Mouse (Mus musculus) heart, embryonic 11.5 days (tissue): ENCODE measurements around the gene Zfp64. TPM values are rescaled to one million over a fixed set of nuclear protein-coding genes. Genes with fewer than 3 reads are reported as not detected.

Source experiments
- ATAC-seq: fragments of 200-750 bp; cut with Nextera tagmentation; replicated peaks from 2 replicates; pipeline ENCODE4 v1.8.0; 2017; ENCODE audit warnings: moderate library complexity; ENCODE audit not compliant: insufficient number of reproducible peaks, low FRiP score, low TSS enrichment
- H3K27ac ChIP-seq: fragments of 300-500 bp; sonication (generic); 2 replicates; pipeline ENCODE4 v1.5.1; 2014; ENCODE audit warnings: mild to moderate bottlenecking, low read depth, low read length
- H3K27me3 ChIP-seq: fragments of 300-500 bp; sonication (generic); 2 replicates; pipeline ENCODE4 v1.6.1; 2014; ENCODE audit warnings: mild to moderate bottlenecking, low read length, mixed read lengths; ENCODE audit not compliant: control insufficient read depth, insufficient read depth
- H3K36me3 ChIP-seq: fragments of 300-500 bp; sonication (generic); 2 replicates; pipeline ENCODE4 v1.6.1; 2014; ENCODE audit warnings: mild to moderate bottlenecking, low read length, moderate library complexity, mixed read lengths; ENCODE audit not compliant: control insufficient read depth, insufficient read depth
- H3K4me1 ChIP-seq: fragments of 300-500 bp; sonication (generic); 2 replicates; pipeline ENCODE4 v1.6.1; 2014; ENCODE audit warnings: low read length; ENCODE audit not compliant: control insufficient read depth, insufficient read depth
- H3K4me2 ChIP-seq: fragments of 300-500 bp; sonication (generic); 2 replicates; pipeline ENCODE4 v1.6.1; 2014; ENCODE audit warnings: mild to moderate bottlenecking, moderate library complexity
- H3K4me3 ChIP-seq: fragments of 300-500 bp; sonication (generic); 2 replicates; pipeline ENCODE4 v1.5.1; 2014; ENCODE audit warnings: low read depth, low read length
- H3K9ac ChIP-seq: fragments of 300-500 bp; sonication (generic); 2 replicates; pipeline ENCODE4 v1.6.1; 2014; ENCODE audit warnings: mild to moderate bottlenecking, low read depth, low read length, moderate library complexity
- H3K9me3 ChIP-seq: fragments of 300-500 bp; sonication (generic); replicated peaks from 2 replicates; pipeline ENCODE4 v1.6.1; 2016; ENCODE audit warnings: low read length; ENCODE audit not compliant: control insufficient read depth
- WGBS: fragments of 180-500 bp; shearing (Covaris S2); extraction: QIAGEN DNeasy Blood & Tissue Kit; methylation state at CpG from one replicate; pipeline ENCODE4 v1.1.7; 2014; ENCODE audit not compliant: insufficient replicate concordance; 5-methylcytosine and 5-hydroxymethylcytosine counted together
- polyA plus RNA-seq: library from polyadenylated mRNA; unstranded; fragments of >200 nt; fragmentation: Nextera tagmentation; extraction: Ambion mirVana; gene quantifications from 2 replicates; pipeline ENCODE4 v1.2.1, GENCODE M21; 2014

Zfp64 gene
- polyA plus RNA-seq, 1 experiment from 2014 or later = 19.2 TPM

DNA sequence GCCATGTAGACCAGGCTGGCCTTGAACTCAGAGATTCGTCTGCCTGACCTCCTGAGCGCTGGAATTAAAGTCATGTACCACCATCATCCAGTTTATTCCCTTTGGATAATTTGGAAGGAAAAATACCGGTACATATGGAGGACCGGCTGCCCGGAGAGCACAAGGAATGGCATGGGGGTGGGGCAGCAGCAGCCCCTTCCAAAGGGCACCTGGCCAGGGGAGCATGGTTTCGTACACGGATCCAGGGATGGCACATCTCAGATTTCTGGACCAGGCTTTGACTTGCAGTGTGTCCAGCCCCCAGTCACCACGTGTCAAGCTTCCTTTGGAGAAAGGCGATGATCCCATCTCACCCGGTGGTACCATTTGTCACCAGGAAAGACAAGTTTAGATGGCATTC is 78.8 kb downstream of the Zfp64 start:
- WGBS = 82% methylated on average over 10 of the region's 10 CpGs

DNA sequence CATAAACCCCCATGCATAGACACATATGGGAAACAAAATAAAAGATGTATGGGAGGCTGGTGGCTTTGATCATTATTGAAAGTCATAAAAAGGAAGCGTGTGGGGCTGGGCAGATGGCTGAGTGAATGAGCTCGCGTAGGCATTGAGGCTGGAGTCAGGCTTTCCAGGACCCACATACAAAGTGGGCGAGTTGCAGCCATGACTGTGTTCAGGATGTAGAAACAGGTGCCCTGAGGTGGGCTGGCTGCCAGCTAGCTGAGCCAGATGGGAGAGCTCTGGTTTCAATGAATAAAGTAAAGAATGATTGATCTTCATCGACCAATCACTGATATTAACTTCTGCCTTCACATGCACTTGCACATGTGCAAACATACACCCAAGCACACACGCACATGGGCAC is 80.9 kb downstream of the Zfp64 start:
- no peak overlapping the region for H3K9ac ChIP-seq
- 90% methylated on average over 6 of the region's 6 CpGs for WGBS
- H3K27me3 ChIP-seq = no peaks in the 10 kb centered on the region
- no peak overlapping the region for H3K4me3 ChIP-seq
- H3K27ac ChIP-seq = no peak overlapping the region
- no peaks in the 10 kb centered on the region; the same call in 1 of the 2 replicates for H3K4me1 ChIP-seq
- ATAC-seq = no peak
- H3K9me3 ChIP-seq = no peaks in the 10 kb centered on the region
- no peak overlapping the region for H3K4me2 ChIP-seq
- no peaks in the 10 kb centered on the region for H3K36me3 ChIP-seq

More for the DNA sequence above, 78.8 kb downstream of the Zfp64 start:
- no peaks in the 10 kb centered on the region; the same call in 1 of the 2 replicates for H3K4me1 ChIP-seq
- no peak overlapping the region for H3K27ac ChIP-seq
- H3K36me3 ChIP-seq = no peaks in the 10 kb centered on the region
- no peaks in the 10 kb centered on the region for H3K27me3 ChIP-seq
- H3K4me2 ChIP-seq = no peak overlapping the region
- no peak overlapping the region for H3K4me3 ChIP-seq
- no peak overlapping the region for H3K9ac ChIP-seq
- ATAC-seq = no peak
- H3K9me3 ChIP-seq = no peaks in the 10 kb centered on the region

DNA sequence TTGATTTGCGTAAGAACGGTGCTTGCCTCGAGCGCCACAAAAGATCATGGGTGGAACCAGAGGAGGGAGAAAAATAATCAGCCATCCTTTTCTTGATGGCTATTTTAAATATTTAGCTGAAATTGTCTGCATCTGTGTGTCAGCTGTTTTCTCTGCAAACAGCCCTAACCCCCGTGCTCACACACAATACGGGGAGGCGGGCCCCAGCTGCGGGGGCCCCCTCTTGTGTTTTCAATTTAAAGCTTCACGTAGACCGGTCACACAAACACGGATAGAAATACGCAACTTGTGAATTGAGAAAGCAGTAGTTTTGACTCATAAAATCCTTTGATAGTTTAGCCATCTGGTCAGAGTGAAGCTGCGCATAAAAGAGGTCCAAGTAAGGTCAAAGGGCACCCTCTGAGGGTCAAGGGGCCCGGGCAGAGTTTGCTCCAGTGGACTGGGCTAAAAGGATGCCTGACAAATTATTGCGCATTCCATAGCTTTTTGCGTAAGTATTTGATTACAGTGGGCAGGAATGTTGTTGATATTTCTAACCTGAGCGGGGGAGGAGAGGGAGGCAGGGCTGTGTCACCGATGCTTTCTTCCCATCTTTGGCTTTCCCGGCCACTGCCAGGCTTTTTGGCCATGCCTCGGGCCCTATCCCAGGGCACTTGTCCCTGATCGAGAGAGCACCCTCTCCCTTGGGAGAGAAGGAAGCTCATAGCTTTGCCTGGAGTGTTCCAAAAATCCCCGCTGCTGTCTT is 83.4 kb downstream of the Zfp64 start:
- Histone ChIP-seq H3K27ac (no peak overlapping the region), H3K4me3 (no peak overlapping the region), H3K4me2 (peak overlapping the region; percentile 32), H3K36me3 (no peaks in the 10 kb centered on the region), H3K9me3 (no peaks in the 10 kb centered on the region), H3K4me1 (no peaks in the 10 kb centered on the region; the same call in 1 of the 2 replicates), H3K9ac (no peak overlapping the region), H3K27me3 (no peaks in the 10 kb centered on the region)
- WGBS = 52% methylated on average over 22 of the region's 22 CpGs
- no peak for ATAC-seq

DNA sequence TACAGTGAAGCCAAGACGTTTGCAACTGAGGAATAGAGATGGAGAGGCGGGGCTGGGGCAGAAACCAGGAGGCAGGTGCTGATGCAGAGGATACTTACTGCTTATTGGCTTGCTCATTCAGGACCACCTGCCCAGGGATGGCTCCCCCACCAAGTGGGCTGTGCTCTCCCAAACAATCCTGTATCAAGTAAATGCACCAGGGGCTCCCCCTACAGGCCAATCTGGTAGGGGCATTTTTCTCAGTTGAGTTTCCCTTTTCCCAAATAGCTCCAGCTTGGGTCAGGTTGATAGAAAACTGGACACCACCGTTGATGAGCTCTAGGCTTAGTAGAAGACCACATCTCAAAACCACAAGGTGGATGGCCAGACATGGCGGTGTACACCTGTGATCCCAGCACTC is 84.9 kb downstream of the Zfp64 start:
- no peak overlapping the region for H3K4me2 ChIP-seq
- no peak overlapping the region for H3K4me3 ChIP-seq
- H3K9ac ChIP-seq = no peak overlapping the region
- no peak overlapping the region for H3K27ac ChIP-seq
- H3K27me3 ChIP-seq = no peaks in the 10 kb centered on the region
- no peaks in the 10 kb centered on the region; the same call in 1 of the 2 replicates for H3K4me1 ChIP-seq
- no peak for ATAC-seq
- 66% methylated on average over 4 of the region's 4 CpGs for WGBS
- no peaks in the 10 kb centered on the region for H3K9me3 ChIP-seq
- no peaks in the 10 kb centered on the region for H3K36me3 ChIP-seq

DNA sequence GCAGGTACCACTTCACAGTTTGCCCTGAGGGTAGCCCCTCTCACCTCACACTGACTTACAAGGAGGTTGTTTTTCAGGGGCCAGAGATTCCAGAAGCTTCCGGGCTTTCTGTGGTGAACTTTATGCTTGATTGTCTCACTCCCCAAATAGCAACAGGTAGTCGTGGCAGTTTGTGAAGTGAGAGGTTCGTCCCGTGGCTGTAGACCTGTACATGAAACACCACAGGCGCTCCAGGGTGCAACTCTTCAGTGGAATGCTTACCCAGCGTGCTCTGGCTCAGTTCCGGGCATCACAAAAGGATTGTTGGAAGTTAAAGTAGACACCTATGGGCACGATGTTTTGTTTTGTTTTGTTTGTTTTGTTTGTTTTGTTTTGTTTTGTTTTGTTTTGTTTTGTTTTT is 88.4 kb downstream of the Zfp64 start:
- no peak overlapping the region for H3K27ac ChIP-seq
- 76% methylated on average over 8 of the region's 8 CpGs for WGBS

DNA sequence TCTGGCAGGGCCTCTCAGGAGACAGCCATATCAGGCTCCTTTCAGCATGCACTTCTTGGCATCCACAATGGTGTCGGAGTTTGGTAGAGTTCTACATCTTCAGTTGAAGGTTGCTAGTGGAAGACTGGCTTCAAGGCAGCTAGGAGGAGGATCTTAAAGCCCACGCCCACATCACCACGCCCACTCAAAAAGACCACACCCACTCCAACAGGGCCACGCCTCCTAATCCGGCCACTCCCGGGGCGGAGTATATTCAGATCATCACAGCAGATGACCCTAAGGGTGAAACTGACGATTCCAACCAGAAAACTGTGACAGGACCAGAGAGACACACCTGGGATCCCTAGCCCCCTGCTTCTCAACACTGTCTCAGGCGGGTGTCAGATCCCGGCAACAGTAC is 89.0 kb downstream of the Zfp64 start:
- Histone ChIP-seq H3K9ac (no peak overlapping the region), H3K27ac (no peak overlapping the region), H3K36me3 (no peaks in the 10 kb centered on the region), H3K9me3 (no peaks in the 10 kb centered on the region), H3K4me3 (no peak overlapping the region), H3K27me3 (no peaks in the 10 kb centered on the region), H3K4me1 (no peaks in the 10 kb centered on the region), H3K4me2 (no peak overlapping the region)
- 63% methylated on average over 10 of the region's 10 CpGs for WGBS
- no peak for ATAC-seq

More for the DNA sequence above, 88.4 kb downstream of the Zfp64 start:
- Histone ChIP-seq H3K4me2 (no peak overlapping the region), H3K9ac (no peak overlapping the region), H3K36me3 (no peaks in the 10 kb centered on the region), H3K4me3 (no peak overlapping the region), H3K4me1 (no peaks in the 10 kb centered on the region), H3K27me3 (no peaks in the 10 kb centered on the region), H3K9me3 (no peaks in the 10 kb centered on the region)
- ATAC-seq = no peak

DNA sequence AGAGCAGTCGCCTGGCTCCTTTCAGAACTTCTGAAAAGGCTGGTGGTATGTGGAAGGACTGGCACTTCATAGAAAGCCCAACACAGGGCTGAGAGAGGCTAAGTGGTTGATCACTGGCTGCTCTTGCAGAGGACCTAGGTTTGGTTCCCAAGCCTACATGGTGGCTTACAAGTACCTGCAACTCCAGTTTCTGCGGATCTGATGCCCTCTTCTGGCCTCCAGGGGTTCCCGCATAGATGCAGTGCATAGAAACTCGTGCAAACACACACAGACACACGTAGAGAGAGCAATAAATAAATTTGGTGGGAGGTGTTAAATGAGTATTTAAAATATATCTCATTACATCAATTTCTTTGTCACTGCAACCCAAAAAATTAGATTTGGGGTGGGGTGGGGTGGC is 90.5 kb downstream of the Zfp64 start:
- H3K9me3 ChIP-seq = no peaks in the 10 kb centered on the region
- H3K4me1 ChIP-seq = peaks cover 3% of the 10 kb centered on the region; the same call in 1 of the 2 replicates
- H3K4me3 ChIP-seq = no peak overlapping the region
- WGBS = 75% methylated on average over 5 of the region's 5 CpGs
- ATAC-seq = no peak
- no peak overlapping the region for H3K4me2 ChIP-seq
- H3K9ac ChIP-seq = no peak overlapping the region
- no peaks in the 10 kb centered on the region for H3K36me3 ChIP-seq
- H3K27ac ChIP-seq = no peak overlapping the region
- H3K27me3 ChIP-seq = no peaks in the 10 kb centered on the region

DNA sequence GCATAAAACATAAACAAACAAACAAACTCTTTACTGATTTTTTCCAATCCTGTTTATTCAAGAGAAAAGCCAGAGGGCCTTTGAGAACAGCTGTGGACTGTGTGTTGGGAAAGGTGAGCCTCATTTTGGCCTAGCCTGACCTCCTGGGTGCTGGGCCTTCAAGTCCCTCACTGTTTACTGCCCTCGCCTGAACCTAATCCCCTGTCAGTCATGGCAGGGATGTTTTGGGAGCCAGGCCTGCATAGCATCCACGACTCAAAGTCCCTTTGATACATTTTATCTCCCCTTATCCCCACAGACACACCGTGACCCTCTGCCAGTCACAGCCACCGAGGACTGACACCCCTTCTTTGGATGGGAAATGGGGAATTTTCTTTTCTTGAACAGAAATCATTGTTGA is 92.7 kb downstream of the Zfp64 start:
- Histone ChIP-seq H3K4me1 (peaks cover 3% of the 10 kb centered on the region; the same call in 1 of the 2 replicates), H3K27me3 (no peaks in the 10 kb centered on the region), H3K27ac (no peak overlapping the region), H3K36me3 (no peaks in the 10 kb centered on the region), H3K9ac (no peak overlapping the region), H3K9me3 (no peaks in the 10 kb centered on the region), H3K4me2 (no peak overlapping the region), H3K4me3 (no peak overlapping the region)
- no peak for ATAC-seq
- 39% methylated on average over 4 of the region's 4 CpGs for WGBS
